Mouse (Mus musculus) cerebellum, postnatal 10 days (tissue): ENCODE measurements around the gene Mmrn2.
"Not testable (repeated sequence)": the region's sequence is repeated elsewhere in the genome, so short reads cannot be mapped to it uniquely, and the experiment has no call there.

Experiments
- DNase-seq, 2 experiments: peaks; one replicate each; pipeline ENCODE4 v3.0.0; 2021; ENCODE audit warnings: mixed read lengths in 2 of 2

The Mmrn2 gene

DNA sequence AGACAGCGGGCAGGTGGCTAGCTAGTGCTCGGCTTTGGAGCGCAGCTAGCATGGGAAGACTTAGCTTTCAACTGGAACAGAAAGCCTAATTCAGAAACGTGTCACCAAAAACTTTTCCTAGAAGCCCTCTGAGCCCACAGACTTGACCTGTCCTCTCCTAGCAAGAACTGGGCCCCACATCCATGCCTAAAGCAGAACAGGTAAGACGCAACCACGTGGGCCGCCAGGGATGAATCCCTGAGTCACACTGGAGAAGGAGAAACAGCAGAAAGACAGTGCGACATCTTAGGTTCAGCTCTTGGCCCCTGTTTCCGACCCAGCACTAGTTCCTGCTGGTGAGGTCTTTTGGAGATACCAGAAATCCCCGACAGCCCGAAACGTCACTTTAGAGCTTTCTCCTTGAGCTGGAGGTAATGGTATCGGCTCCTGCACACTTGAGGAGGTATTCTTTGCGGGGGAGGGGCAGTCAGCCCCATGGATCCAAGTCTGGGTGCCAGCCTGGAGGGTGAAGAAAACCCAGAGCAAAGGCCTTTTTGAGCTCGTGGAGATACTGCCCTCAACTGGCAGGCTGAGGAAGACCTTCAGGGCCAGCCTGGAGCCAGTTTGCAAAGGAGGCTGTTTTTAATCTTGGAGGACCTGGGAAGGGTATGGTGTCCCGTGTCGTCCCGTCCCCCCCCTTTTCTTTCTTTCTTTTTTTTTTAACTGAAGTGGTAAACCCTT, 12.4 kb upstream of the Mmrn2 start:
- DNase-seq, result peak; percentile 81 to 83

DNA sequence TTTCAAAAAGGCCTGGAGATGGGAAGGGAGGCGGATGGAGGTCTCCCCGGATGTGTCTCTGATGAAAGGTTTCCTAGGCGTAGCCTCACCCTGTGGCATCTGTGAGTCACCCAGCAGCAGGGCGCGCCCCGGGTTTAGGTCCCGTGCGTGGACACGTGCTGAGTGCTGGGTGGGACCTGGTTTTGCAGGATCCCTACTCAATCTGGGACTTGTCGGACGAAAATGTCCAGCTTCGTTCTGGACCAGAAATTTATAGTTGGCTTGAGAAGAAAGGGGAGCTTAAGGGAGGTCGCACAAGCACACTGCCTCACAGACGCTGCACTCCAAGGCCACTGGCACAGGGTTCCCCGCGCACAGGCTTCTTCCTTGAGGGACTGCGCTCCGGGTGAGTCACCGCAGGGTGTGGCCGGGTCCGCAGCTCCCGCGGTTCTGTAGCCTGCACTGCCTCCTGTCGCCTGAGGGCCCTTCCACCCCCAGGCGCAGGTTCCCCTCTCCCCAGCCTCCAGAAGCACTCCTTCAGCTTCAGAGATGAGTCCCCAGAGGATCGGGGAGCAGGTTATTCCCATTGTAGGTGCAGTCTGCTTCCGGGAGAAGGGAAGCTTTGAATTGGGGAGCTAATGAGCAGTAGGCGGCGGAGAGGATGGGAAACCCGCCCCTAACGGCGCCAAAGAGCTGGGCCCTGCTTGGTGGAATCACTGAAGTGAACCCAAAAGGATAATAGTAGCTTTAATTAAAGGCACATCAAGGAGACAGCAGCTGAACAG, 11.6 kb upstream of the Mmrn2 start:
- DNase-seq, result peak; percentile 62 to 65

DNA sequence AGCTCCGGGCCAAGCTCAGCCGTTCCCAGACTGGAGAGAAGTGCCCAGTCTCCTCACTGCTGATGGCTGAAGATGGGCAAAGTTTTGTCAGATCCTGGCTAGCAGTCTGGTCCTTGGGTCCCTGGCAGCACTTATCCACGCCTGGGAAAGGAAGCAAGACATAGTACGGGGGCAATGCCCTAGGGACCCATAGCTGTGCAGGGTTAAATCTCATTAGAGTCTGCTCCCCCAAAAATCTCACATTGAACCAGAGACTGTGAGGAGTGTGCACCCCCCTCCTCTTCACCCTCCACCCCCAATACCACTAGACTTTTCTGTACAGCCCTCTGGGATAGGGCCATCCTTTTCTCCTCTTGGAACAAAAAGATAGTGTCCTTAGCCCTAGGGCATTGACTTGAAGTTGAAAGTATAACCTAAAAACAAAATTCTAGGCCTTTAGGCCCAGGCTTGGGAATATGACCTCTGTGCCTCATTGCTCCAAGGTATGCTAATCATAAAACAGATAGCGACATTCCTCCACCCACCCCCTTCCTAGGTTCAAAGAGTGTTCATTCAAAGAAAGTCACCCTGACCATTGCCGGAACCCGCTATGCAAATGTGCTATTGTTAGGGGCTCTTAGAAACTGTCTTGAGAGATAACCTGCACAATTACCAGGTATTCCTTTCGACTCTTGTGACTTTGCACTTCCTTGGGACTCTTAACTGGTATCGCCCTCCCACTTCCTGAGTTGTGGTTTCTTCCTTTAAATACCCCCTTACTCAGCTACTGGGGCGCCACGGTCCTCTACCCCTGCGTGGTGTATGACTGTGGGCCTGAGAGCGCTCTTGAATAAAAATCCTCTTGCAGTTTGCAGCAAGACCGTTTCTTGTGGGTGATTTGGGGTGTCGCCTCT, 10.8 kb upstream of the Mmrn2 start:
- not testable (repeated sequence) for DNase-seq

DNA sequence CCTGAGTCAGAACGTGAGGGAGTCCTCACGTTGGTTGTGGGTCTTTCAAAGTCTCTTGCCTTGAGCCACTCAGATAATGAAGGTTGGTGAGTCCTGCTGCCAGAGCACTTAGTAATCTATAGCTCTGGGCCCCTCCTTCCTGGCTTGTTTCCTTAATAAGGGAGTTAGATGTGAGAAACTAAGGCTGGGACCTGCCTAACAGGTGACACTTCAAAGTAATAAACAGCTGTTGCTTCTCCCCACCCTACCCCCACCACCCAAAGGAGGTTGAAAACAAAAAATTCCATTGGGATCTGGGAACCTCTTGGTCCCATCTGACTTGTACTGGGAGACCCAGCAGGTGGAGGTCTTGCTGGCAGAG, 10.1 kb upstream of the Mmrn2 start:
- DNase-seq, result no peak

DNA sequence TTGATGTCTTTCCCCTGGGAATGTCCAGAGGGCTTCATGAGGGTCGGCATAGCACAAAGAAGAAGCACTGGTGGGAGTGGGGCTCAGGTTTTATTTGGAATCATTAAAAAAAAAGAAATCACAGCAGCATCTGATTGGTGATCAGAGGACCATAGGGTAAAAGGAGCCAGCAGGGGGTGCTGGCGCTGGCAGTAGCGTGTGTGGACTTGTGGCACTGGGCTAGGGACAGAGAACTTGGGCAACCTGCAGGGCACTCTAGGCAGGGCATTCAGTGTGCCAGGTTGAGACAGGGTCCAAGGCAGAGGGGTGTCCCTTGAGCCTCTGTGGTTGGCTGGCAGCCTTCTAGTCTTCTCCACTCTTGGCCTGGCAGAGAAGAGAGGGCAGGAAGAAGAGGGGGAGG, 5.1 kb upstream of the Mmrn2 start:
- peak; percentile 27 to 32 for DNase-seq

GRCm38 (mm10) chr14:34370921-34371320, 4.3 kb upstream of the Mmrn2 start:
- no peak for DNase-seq

DNA sequence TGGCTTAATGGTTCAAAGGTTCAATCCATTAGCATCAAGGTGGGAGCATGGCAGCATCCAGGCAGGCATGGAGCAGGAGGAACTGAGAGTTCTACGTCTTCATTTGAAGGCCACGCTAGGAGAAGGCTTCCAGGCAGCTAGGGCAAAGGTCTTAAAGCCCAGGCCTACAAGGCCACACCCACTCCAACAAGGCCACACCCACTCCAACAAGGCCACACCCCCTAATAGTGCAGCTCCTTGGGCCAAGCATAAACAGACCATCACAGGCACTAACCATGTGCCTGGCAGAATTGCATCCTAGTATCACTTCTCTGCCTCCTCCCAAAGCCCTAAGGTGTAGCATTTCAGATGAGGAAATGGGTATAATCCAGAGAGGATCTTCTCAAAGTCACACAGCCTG, 3.5 kb upstream of the Mmrn2 start:
- no peak for DNase-seq

- peak; percentile 79 to 83 for DNase-seq
These were observed 2.6 kb upstream of the Mmrn2 start for GRCm38 (mm10) chr14:34372646-34373045.

DNA sequence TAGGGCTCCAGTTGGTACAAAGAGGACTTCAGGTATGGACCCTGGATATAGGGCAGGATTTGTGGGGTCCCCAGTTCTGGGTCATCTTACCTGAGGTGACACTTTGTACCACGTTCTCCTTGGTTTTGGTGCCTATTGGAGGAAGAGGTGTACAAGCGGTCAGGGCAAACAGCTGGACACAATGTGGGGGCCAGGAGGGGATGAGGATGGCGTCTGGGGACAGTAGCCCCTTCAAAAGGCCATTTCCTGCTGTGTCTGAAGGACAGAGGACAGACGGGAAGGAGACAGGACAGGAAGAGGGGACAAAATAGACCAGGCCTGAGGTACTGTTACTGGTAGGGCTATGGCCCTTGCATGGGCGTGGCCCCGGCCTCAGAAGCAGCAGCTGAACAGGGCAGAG, 1.7 kb upstream of the Mmrn2 start:
- no peak for DNase-seq

- peak in 1 of 2 experiments; percentile 9 for DNase-seq
These were observed 688 bp upstream of the Mmrn2 start, which contains the start of gene Sncg for GRCm38 (mm10) chr14:34374577-34374976. Gene Sncg (minus strand): TSS chr14:34374789.

DNA sequence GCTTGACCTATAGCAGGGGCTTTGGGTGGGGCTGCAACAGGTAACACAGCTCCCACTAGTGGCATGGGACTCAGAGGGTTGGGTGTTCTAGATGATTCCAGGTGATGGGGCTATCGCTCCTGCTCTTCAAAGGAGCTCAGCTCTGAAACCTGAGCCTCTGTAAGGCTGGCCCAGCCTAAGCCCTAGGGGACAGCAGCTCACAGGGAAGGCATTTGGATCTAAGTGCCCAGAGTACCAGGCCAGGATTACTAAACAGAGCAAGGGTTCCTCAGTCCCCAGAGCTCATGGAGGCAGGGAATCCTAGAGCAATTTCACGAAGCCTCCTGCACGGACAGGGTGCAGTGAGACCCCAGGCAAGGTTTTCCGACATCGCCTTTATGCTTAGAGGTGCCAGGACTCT, 676 bp downstream of the Mmrn2 start:
- DNase-seq, result no peak

GRCm38 (mm10) chr14:34377121-34377520, 1.9 kb downstream of the Mmrn2 start:
- DNase-seq, result no peak

DNA sequence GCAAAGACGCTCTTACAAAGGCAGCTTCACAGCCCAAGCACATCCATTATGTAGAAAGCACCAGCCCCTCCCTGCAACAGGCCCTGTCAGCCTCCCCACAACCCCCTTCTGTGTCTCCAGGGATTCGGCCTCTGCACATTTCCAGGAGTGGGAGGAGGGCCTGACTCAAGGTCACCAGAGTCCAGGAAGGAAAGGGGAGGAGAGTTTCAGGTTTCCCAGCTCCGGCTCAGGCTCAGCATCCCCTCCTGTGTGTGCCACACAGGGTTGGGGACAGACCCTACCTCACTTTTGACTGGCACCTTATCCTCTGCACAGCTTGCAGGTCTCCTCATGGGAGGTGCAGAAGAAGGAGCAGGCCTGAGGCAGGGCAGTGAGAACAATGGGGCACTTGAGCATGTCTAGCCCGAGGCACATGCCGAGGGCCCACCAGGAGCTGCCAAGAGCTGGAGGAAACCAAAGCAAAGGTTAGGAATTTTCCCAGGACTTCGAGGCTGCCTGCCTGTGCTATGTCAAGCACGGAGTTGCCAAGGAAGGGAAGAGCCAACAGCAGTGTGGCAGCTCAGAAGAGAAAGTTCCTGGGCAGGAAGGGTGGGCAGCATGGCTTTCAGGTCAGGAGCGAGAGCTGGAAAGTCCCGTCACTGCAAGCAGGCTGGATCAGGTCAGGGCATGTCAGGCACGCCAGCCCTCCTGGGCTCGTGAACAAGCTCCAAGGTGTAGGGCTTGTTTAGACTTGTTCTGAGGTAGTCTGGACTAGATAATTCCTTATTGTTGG, 3.5 kb downstream of the Mmrn2 start:
- peak in 1 of 2 experiments; percentile 15 for DNase-seq

DNA sequence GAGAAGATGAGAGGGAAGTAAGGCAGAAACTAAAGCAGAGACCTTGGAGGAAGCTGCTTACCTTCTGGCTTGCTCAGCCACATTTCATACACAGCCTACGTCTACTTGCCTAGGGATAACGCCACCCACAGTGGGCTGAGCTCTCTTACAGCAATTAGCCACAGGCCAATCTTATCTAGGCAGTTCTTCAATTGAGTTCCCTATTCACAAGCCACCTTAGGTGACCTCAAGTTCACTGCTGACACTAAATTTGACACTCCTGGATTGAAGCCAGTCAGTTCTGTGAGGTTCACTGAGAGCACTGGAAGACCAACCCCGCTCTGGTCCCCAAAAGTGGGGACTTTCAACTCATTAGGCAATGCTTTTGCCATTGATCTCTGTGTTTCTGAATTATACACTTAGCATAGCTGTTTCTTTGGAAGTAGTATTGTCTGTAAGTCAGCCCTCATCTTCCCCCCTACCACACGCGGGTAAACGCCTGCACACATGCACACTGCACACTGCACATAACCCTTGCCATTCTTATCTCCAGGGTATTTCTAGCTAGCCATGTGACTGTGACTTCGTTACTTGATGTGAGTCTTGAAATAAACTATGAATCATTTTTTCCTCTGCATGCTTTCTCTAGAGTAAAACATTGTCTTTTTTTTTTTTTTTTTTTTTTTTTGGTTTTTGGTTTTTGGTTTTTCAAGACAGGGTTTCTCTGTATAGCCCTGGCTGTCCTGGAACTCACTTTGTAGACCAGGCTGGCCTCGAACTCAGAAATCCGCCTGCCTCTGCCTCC, 7.8 kb downstream of the Mmrn2 start:
- no peak for DNase-seq

- DNase-seq, result no peak
These were observed 18.0 kb downstream of the Mmrn2 start for GRCm38 (mm10) chr14:34393295-34393694.

GRCm38 (mm10) chr14:34397871-34398270, 22.6 kb downstream of the Mmrn2 start:
- DNase-seq, result peak; percentile 15 to 42

DNA sequence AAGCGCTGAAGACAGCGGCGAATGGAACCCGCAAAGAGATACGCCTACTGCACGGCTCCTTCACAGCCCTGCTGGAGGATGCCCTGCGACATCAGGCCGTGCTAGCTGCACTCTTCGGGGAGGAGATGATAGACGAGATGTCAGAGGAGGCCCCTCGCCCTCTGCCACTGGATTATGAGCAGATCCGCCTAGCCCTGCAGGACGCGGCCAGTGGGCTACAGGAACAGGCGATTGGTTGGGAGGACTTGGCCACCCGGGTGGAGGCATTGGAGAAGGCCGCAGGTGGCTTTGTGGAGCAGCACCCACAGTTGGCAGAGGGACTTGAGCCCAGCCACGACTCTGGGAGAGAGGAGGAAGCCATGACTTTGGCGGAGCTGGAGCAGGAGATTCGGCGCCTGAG, 23.6 kb downstream of the Mmrn2 start:
- DNase-seq, result no peak

GRCm38 (mm10) chr14:34399301-34399700, 24.0 kb downstream of the Mmrn2 start:
- no peak for DNase-seq

GRCm38 (mm10) chr14:34400021-34400420, 24.8 kb downstream of the Mmrn2 start:
- DNase-seq, result no peak

- DNase-seq, result peak; percentile 79 to 85
These were observed 25.9 kb downstream of the Mmrn2 start for GRCm38 (mm10) chr14:34401135-34401534.

DNA sequence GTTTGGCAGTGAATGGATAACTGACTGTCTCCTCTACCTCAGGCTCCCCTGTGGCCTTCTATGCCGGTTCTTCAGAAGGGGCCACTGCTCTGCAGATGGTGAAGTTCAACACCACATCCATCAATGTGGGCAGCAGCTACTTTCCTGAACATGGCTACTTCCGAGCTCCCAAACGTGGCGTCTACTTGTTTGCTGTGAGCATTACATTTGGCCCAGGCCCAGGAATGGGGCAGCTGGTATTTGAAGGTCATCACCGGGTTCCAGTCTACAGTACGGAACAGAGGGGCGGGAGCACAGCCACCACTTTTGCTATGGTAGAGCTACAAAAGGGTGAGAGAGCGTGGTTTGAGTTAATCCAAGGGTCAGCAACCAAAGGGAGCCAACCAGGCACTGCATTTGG, 27.6 kb downstream of the Mmrn2 start:
- peak in 1 of 2 experiments; percentile 19 for DNase-seq

- no peak for DNase-seq
These were observed 28.2 kb downstream of the Mmrn2 start for GRCm38 (mm10) chr14:34403424-34403823.
